Mouse (Mus musculus): ENCODE results near the gene Asrgl1.

- TF ChIP-seq CTCF (IDR thresholded peaks at IDR 0.05; ENCODE audit: low read depth, low read length), result no peak
- no peak for TF ChIP-seq GATA1 (IDR thresholded peaks at IDR 0.05; ENCODE audit: borderline replicate concordance, low read length)
- no peak for TF ChIP-seq POLR2AphosphoS5 (IDR thresholded peaks at IDR 0.05; ENCODE audit: insufficient replicate concordance, low read depth, low read length)
Observed at GRCm38 (mm10) chr19:9106096-9106495, 29.3 kb downstream of the Asrgl1 start.
